16 mouse cellular contexts compared by ENCODE assay signal in genomic region chr4:148782880-148783279, GRCm38 (mm10).
"Had no signal": no experiment of that assay in that cellular context is flagged by ENCODE, and none has a peak within 500 bp of the region (broad histone marks: within the 10 kb centered on the region; RNA-seq: fewer than 3 reads in every experiment).

No protein-coding gene starts in this region.

- H3K9me3 ChIP-seq: limb, embryonic 12.5 days; limb, embryonic 15.5 days; megakaryocyte, embryonic 14.5 days; midbrain, embryonic 10.5 days; midbrain, embryonic 13.5 days had no signal

- DNase-seq: kidney, postnatal 25 days; left cerebral cortex, postnatal 4 days; liver, postnatal 0 days; lung, embryonic 14.5 days; thymus, adult 18-20 months; thymus, postnatal 36 days had no signal

- H3K4me3 ChIP-seq: limb, embryonic 12.5 days; limb, embryonic 15.5 days; megakaryocyte, embryonic 14.5 days; midbrain, embryonic 10.5 days; midbrain, embryonic 13.5 days had no signal

- H3K4me2 ChIP-seq: limb, embryonic 12.5 days; limb, embryonic 15.5 days; liver, embryonic 11.5 days; lung, embryonic 14.5 days; midbrain, embryonic 13.5 days had no signal

- H3K9ac ChIP-seq: limb, embryonic 12.5 days; limb, embryonic 15.5 days; liver, embryonic 14.5 days; liver, postnatal 0 days; lung, embryonic 14.5 days; midbrain, embryonic 13.5 days had no signal

- H3K36me3 ChIP-seq: limb, embryonic 12.5 days; limb, embryonic 15.5 days; midbrain, embryonic 10.5 days; midbrain, embryonic 13.5 days had no signal

- ATAC-seq: liver, postnatal 0 days; lung, postnatal 0 days; midbrain, embryonic 13.5 days; midbrain, embryonic 16.5 days had no signal

- H3K27ac ChIP-seq: kidney, postnatal 0 days; limb, embryonic 12.5 days; limb, embryonic 15.5 days; liver, embryonic 14.5 days; midbrain, embryonic 10.5 days; midbrain, embryonic 13.5 days had no signal
